Mouse (Mus musculus): Measurements from ENCODE around the gene Oxt. TPM values are rescaled to one million over a fixed set of nuclear protein-coding genes. Genes with fewer than 3 reads are reported as not detected.

Oxt gene
- total RNA-seq, 4 experiments from 2014 or later: not detected

DNA sequence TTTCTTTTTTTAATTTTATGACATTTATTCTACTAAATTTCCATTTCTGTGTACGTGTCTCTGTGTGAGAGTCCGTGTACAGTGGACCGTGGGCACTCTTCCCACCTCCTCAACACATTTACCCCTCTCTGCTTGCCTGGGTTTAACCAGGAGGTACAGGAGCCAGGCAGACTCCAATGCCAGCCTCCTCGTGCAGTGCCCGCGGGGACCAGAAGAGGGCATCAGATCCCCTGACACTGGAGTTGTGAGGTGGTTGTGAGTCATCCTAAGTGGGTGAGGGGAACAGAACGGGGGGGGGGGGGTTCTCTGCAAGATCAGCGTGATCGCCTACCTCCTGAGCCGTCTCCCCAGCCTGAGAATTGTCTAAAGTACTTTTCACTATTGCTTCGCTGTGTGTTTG lies 2.2 kb downstream of the Oxt start:
- no peak for DNase-seq (ENCODE audit: low spot score)

DNA sequence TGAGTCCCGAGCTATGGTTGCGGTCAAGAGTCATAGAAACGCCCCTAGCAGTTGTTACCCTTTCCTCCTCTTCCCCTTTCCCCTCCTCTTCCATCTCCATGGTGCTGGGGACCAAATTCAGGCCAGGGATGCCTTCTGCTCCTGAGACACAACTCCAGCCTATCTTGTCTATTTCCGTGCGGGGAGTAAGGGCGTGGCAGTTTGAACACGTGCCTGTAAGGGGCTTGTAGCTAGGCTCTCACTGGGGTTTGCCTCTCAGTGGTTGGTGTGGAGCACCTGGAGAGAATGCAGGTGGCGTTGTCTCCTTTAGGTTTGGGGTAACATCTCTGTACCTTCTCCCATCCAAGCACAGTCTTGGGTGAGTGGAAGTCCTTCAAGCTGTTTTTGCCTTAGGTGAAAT lies 3.8 kb downstream of the Oxt start:
- no peak for DNase-seq (ENCODE audit: low spot score)

DNA sequence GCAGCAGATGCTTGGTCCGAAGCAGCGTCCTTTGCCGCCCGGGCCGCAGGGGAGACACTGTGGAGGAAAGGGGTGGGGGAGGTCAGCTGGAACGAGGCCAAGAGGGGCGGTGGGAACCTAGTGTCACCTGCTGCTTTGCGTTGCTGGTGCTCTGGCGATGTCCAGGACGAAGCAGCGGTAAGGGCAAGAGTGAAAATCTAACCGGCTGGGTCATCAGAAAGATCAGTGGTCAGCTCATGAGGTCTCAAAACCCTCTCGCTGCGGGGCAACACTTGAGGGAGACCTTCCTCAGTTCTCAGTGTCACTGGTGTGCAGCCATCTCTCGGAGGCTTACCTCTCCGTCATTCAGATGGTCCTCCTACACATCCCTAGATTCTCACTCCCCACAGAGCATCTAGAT lies 5.2 kb downstream of the Oxt start:
- DNase-seq (ENCODE audit: low spot score): no peak

DNA sequence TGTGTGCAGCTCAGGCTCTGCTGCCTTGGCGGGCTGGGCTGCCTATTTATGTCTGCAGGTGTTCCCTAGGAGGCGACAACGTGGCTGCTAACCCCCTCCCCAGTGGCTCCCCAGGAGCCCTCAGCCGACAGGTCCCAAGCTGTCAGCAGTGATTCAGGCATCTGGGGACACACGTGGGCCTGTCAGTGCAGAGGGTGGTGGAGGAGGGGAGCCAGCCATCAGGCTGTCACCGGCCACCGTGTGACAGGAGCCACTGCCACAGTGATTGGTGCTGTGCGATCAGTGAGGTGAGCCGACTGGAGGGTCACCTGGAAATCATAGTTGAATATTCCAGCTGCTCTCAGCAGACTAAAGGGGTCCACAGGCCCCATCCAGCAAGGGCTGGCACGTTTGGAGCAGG lies 6.6 kb downstream of the Oxt start, which contains the start of gene Avp:
Avp (minus strand) TSS at position 3 of the 400 bp plus-strand sequence.
- no peak for DNase-seq (ENCODE audit: low spot score)

DNA sequence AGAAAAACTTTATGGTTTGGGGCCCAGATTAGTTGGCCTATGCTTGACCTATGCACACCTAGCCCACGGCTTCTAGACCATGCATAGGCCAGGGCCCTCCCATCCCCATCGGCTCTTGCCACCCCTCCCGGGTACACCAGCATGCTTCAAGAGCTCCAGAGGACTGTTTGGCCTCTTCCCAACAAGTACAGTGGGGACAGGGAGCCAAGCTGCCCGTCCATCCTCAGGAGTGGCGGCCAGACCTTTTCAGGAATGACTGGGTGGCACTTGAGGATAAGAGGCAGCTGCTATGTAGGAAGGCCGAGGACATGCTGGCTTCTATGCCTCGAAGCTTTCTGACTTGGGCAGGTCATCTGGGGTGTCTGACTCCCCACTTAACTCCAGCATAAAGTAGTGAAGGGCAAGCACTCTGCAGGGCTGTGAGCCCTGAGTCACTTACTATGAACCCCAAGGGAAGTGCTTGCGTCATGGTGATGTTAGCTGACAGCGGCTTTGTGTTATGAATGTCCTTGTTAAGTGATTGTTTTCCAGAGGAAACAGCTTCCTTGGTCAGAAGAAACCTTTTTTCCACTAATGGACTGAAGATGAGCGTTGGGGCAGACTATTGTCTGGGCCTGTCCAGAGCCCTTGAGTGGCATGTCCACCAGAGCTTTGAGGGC lies 8.1 kb downstream of the Oxt start:
- DNase-seq (ENCODE audit: low spot score): no peak

DNA sequence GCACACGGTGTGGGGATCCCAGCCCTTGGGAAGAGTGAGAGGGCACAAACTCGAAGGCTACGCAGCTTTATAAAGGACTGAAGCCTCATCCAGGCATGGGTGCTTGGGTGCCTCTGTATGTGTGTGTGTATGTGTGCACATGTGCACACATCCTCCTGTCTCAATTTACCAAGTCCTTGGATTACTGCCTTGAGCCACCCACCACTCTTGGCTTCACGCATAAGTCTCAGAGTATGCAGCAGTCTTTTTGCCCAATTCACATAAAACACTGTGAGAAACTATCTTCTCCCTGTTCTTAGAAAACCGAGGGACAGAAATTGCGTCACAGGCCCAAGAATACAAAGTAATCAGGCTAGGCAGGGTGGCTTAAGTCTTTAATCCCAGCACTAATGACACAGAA lies 10.0 kb downstream of the Oxt start:
- DNase-seq (ENCODE audit: low spot score): no peak

DNA sequence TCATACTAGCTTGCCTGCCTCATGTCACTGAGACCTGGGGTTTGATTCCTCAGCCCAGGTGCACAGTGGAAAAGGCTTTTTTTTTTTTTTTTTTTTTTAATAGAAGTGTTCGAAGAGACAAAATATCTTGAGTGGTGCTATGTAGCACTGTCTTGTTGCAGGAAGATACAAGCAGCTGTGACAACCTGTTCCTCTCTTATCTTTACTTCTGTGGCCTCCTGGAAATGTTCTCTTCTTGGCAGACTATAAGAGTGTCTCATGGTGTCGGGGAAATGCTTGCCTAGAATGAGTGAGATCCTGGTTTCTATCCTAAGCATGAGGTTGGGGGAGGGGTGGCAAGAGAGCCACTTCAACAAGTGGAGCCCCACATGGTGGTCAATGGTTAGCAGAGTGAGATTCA lies 12.4 kb downstream of the Oxt start:
- no peak for DNase-seq (ENCODE audit: low spot score)

DNA sequence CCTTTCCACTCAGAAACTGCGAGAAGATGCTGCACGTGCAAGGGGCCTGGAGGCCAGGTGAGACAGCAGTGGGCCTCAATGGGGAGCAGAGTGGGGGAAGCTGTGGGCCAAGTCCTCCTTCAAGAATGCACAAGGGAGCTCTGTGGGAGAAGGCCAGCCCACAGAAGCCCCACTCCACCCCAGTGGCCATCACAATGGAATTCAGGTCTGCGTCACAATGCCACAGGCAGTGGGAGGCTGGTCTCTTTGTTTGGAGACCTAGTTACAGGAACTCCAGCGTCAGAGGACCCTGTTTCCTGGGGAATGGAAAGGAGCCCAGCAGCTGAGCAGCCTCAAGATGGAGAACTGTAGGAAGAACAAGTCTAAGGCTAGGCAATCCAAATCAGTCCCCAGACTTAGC lies 13.2 kb downstream of the Oxt start:
- DNase-seq (ENCODE audit: low spot score): no peak

DNA sequence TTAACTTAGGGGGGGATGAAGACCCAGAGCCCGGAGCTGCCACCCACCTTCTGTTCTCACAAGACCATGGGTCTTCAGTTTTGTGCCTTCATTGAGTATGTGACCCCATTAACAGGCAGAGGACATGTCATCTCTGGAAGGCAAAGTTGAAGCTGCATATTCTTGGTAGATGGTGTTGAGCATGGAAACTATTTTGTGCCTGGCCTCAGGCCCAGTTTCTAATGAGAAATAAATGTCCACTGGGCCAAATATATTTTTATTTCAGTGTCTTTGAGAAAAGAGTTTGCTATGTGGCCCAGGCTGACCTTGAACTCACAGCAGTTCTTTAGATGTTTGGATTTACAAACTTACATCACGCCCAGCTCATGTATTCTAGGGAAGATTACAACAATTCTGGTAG lies 13.8 kb downstream of the Oxt start:
- peak; percentile 21 for DNase-seq (ENCODE audit: low spot score)

DNA sequence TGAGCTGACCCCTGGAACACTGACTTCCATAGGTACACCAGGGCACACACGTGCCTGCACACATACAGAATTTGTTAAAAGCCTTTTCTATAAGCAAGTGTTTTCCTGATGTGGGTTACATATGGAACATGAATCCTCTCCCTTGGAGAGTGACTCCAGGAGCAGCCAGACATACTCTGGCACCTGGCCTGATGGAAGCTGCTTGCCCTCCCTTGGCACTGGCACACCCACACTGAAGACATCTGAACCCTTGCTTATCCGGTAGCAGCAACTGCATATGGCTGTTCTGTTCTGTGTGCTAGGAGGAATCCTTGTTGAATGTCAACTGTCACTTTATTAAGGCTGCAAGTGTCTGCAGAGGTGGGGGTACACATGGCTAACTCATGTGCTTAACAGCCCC lies 15.0 kb downstream of the Oxt start:
- no peak for DNase-seq (ENCODE audit: low spot score)

DNA sequence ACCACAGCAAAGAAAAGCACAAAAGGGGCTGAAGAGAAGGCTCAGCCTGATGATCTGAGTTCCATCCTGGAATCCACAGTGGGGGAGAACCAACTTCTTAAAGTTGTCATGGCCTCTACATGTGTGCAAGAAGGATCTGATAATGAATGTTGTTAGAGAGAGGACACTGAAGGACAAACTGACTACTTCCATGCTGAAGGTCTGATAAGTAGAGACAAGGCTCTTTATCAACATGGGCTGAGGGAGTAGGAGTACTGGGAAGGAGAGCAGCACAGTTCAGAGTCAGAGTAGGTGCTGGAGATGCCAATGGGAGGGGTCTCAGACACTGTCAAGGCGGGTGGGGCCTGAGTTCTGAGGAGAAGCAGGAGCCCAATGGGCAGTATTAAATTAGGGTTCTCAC lies 19.6 kb downstream of the Oxt start:
- DNase-seq (ENCODE audit: low spot score): no peak

DNA sequence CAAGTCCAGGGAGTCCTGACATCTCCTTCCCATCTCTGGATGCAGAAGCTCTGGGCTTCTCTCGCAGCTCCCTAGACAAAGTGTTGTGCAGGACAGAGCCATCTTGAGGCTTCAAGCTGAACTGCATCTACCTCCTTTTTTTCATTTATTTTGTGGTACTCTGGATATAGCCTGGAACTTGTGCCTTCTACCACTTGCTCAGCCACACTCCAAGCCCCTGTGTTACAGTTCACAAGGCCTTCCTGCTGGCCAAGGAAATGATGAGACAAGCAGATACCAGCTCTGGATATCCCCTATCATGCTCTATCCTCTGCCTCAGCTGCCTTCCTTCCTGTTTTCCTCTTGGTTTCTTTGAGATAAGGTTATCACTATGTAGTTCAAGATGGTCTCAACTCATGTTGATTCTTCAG lies 21.6 kb downstream of the Oxt start:
- DNase-seq (ENCODE audit: low spot score): no peak

DNA sequence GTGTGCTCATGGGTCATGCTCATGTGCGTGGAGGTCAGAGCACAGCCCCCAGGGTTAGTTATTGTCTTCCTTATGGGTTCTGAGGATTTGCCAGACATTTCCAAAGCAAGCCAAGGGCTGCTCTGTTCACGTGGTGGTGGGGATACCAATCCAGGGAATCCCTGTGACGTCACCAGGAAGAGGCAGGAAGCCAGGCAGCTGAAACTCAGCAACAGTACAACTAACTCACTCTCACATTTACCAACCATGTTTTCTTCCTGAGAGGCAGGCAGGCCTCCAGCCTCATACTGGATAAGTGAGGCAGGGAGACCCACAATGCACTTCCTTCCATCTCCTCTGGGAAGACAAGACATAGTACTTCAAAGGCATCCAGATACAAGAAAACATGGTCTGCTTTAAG lies 22.4 kb downstream of the Oxt start:
- no peak for DNase-seq (ENCODE audit: low spot score)

DNA sequence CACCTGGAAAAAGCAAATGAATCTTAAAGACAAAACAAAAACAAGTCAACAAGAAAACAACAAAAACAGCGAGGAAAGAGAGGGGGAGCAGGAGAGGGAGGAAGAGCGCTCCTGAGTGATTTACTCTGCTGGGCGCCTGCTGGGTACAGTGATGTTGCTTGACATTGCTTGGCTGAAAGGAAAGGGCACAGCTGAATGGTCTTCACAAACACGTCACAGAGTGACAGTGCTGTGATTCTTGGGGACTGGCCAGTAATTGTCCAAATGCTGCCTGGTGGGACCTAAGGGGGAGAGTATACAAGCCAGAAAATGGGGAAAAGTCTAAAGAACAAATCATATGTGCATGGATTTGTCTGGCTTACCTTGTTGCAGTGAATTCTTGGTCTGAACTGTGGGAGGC lies 26.2 kb downstream of the Oxt start:
- no peak for DNase-seq (ENCODE audit: low spot score)

DNA sequence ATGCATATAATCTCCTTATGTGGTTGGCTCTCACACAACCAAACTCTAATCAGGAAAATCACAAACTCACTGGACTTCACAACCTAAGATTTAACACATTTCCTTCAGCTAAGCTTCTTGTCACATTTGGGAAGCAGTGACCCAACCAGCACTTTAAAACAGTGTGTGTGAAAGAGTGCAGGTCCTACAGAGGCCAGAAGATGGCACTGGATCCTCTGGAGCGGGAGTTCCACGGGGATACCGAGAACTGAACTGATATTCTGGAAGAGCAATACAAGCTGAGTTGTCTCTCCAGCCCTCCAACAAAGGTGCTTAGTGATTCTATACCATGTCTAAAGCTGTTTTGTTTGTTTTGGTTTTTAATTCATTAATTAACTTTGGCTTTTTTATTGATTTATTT lies 37.1 kb downstream of the Oxt start:
- DNase-seq (ENCODE audit: low spot score): no peak

DNA sequence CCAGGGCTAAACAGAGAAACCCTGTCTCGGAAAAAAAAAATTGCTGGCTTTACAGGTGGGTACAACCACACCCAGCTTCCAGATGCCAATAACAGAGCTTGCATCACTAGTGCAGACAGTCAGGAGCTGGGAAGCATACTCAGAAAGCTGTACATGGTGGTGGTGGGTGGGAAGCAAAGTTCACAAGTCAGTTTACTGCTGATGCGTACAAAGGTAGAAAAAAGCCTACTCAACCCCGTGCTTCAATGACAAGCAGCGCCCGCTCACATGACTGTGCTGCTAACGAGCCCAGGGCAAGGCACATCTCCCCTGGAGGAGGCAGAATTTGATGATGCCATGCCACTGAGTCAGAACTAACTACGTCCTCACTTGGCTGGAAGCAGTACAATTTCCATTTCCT lies 43.0 kb downstream of the Oxt start:
- no peak for DNase-seq (ENCODE audit: low spot score)

Small RNA genes lying within 50 kb of the gene (microRNA-seq; reads per million reads assigned to microRNA genes)
- gene Gm23876: not detected

Other genes with a start within 250 kb of the Oxt start
- 1 to 10 TPM; 2.6 to 5.2 (median 3.8) TPM for gene Cpxm1, start 178.6 kb upstream of the Oxt start, total RNA-seq (2022)
- gene Gm28372, start 170.9 kb upstream of the Oxt start, total RNA-seq (2022): not detected
- not detected for gene 1700020A23Rik, start 170.9 kb upstream of the Oxt start, total RNA-seq (2022)
- not detected for gene Tmem239, start 169.7 kb upstream of the Oxt start, total RNA-seq (2022)
- 10 to 100 TPM; 21.6 to 28.9 (median 24.7) TPM for gene Vps16, start 151.8 kb upstream of the Oxt start, total RNA-seq (2022)
- gene Pced1a, start 151.5 kb upstream of the Oxt start, total RNA-seq (2022): 1 to 10 TPM; 6.1 to 7.2 (median 6.5) TPM
- 10 to 100 TPM; 44.2 to 48.0 (median 46.4) TPM for gene Ptpra, start 125.9 kb upstream of the Oxt start, total RNA-seq (2022)
- 10 to 100 TPM; 67.0 to 84.9 (median 72.2) TPM for gene Mrps26, start 12.4 kb upstream of the Oxt start, total RNA-seq (2022)
- gene Avp, start 6.4 kb downstream of the Oxt start, total RNA-seq (2022): 10 to 100 TPM in 3 of 4 experiments, 1 to 10 TPM in 1; 9.3 to 20.9 (median 16.9) TPM
- gene Fastkd5, start 53.9 kb downstream of the Oxt start, total RNA-seq (2022): 1 to 10 TPM; 6.0 to 8.6 (median 8.1) TPM
- 1 to 10 TPM; 5.0 to 5.7 (median 5.2) TPM for gene Ubox5, start 53.9 kb downstream of the Oxt start, total RNA-seq (2022)
- gene Lzts3, start 66.6 kb downstream of the Oxt start, total RNA-seq (2022): 1 to 10 TPM; 5.0 to 7.0 (median 5.4) TPM
- gene Ddrgk1, start 88.5 kb downstream of the Oxt start, total RNA-seq (2022): 100 to 1,000 TPM in 3 of 4 experiments, 10 to 100 TPM in 1; 97.9 to 110 (median 105) TPM
- 10 to 100 TPM; 15.9 to 18.9 (median 18.3) TPM for gene Itpa, start 91.4 kb downstream of the Oxt start, total RNA-seq (2022)
- gene Slc4a11, start 121.3 kb downstream of the Oxt start, total RNA-seq (2022): under 1 TPM in 3 of 4 experiments, not detected in 1; 0.17 to 0.28 (median 0.22) TPM

Data from heart, adult 8-10 months (tissue).